Mouse (Mus musculus): ENCODE results near the gene Ryr3.

- TF ChIP-seq CTCF (IDR thresholded peaks at IDR 0.05; ENCODE audit: low read depth, low read length) (no peak), TAL1 (conservative IDR thresholded peaks at IDR 0.05; ENCODE audit: low read depth, low read length) (no peak), POLR2AphosphoS5 (IDR thresholded peaks at IDR 0.05; ENCODE audit: insufficient replicate concordance, low read depth, low read length) (no peak), GATA1 (IDR thresholded peaks at IDR 0.05; ENCODE audit: borderline replicate concordance, low read length) (no peak), GATA2 (IDR thresholded peaks at IDR 0.05; ENCODE audit: borderline replicate concordance, low read depth, low read length) (no peak)
Observed at GRCm38 (mm10) chr2:112727842-112728241, 489.1 kb downstream of the Ryr3 start.

Measured in G1E (cell line).